Mouse (Mus musculus) erythroblast, embryonic 14.5 days (primary cell): Measurements from ENCODE around the gene Trim24.
"Not testable (repeated sequence)": the region's sequence is repeated elsewhere in the genome, so short reads cannot be mapped to it uniquely, and the experiment has no call there.

ENCODE experiments used
- GATA1 ChIP-seq: IDR thresholded peaks from 2 replicates; pipeline ENCODE4 v1.6.1; 2012; ENCODE audit warnings: low read length, inconsistent platforms, mixed read lengths
- TAL1 ChIP-seq: IDR thresholded peaks from 3 replicates; pipeline ENCODE4 v1.6.1; 2012; ENCODE audit warnings: low read length, inconsistent platforms, mixed read lengths

GRCm38 (mm10) chr6:37836951-37837565 is 33.6 kb upstream of the Trim24 start:
- TF ChIP-seq TAL1, GATA1: not testable (repeated sequence)
